Mouse (Mus musculus): ENCODE results near the gene Pafah1b3. TPM values are rescaled to one million over a fixed set of nuclear protein-coding genes. Genes with fewer than 3 reads are reported as not detected.
"Not testable (repeated sequence)": the region's sequence is repeated elsewhere in the genome, so short reads cannot be mapped to it uniquely, and the experiment has no call there.

Pafah1b3 gene
- polyA plus RNA-seq, 1 experiment: 47.8 TPM

- peaks cover 3% of the 10 kb centered on the region for H3K4me1 ChIP-seq (ENCODE audit: control insufficient read depth, insufficient read depth, low read length)
- H3K27ac ChIP-seq (ENCODE audit: insufficient read depth, low read length): no peak overlapping the region
- no peaks in the 10 kb centered on the region for H3K27me3 ChIP-seq (ENCODE audit: control insufficient read depth, insufficient read depth, low read length, poor library complexity, severe bottlenecking)
- H3K9me3 ChIP-seq (replicated peaks; ENCODE audit: control insufficient read depth, insufficient read depth, low read length, poor library complexity, severe bottlenecking): no peaks in the 10 kb centered on the region
- no peaks in the 10 kb centered on the region for H3K36me3 ChIP-seq (ENCODE audit: control insufficient read depth, insufficient read depth, low read length, poor library complexity, severe bottlenecking)
- H3K4me3 ChIP-seq (ENCODE audit: low read depth, low read length): no peak overlapping the region
- TF ChIP-seq POLR2A (IDR thresholded peaks at IDR 0.05; ENCODE audit: insufficient read depth, low read length): no peak
- no peak for TF ChIP-seq CTCF (IDR thresholded peaks at IDR 0.05; ENCODE audit: low read depth, low read length)
- TF ChIP-seq EP300 (IDR thresholded peaks at IDR 0.05; ENCODE audit: insufficient read depth, low read depth, low read length): no peak
- H3K9ac ChIP-seq (ENCODE audit: low read depth, poor library complexity, severe bottlenecking): no peak overlapping the region
Observed at GRCm38 (mm10) chr7:25326233-25326632, 28.4 kb upstream of the Pafah1b3 start.

GRCm38 (mm10) chr7:25325431-25325830 is 27.6 kb upstream of the Pafah1b3 start:
- not testable (repeated sequence) for H3K36me3 ChIP-seq (ENCODE audit: control insufficient read depth, insufficient read depth, low read length, poor library complexity, severe bottlenecking); H3K9ac ChIP-seq (ENCODE audit: low read depth, poor library complexity, severe bottlenecking)

GRCm38 (mm10) chr7:25323219-25323618 is 25.4 kb upstream of the Pafah1b3 start:
- no peaks in the 10 kb centered on the region for H3K36me3 ChIP-seq (ENCODE audit: control insufficient read depth, insufficient read depth, low read length, poor library complexity, severe bottlenecking)
- no peaks in the 10 kb centered on the region for H3K9me3 ChIP-seq (replicated peaks; ENCODE audit: control insufficient read depth, insufficient read depth, low read length, poor library complexity, severe bottlenecking)
- peaks cover 3% of the 10 kb centered on the region for H3K4me1 ChIP-seq (ENCODE audit: control insufficient read depth, insufficient read depth, low read length)
- TF ChIP-seq CTCF (IDR thresholded peaks at IDR 0.05; ENCODE audit: low read depth, low read length) (no peak), EP300 (IDR thresholded peaks at IDR 0.05; ENCODE audit: insufficient read depth, low read depth, low read length) (no peak), POLR2A (IDR thresholded peaks at IDR 0.05; ENCODE audit: insufficient read depth, low read length) (no peak)
- H3K27me3 ChIP-seq (ENCODE audit: control insufficient read depth, insufficient read depth, low read length, poor library complexity, severe bottlenecking): no peaks in the 10 kb centered on the region
- H3K4me3 ChIP-seq (ENCODE audit: low read depth, low read length): no peak overlapping the region
- peak overlapping the region; percentile 4; the same call in 1 of the 2 replicates for H3K27ac ChIP-seq (ENCODE audit: insufficient read depth, low read length)
- H3K9ac ChIP-seq (ENCODE audit: low read depth, poor library complexity, severe bottlenecking): no peak overlapping the region

More at GRCm38 (mm10) chr7:25325431-25325830, 27.6 kb upstream of the Pafah1b3 start:
- H3K4me1 ChIP-seq (ENCODE audit: control insufficient read depth, insufficient read depth, low read length); H3K27ac ChIP-seq (ENCODE audit: insufficient read depth, low read length); H3K4me3 ChIP-seq (ENCODE audit: low read depth, low read length); H3K27me3 ChIP-seq (ENCODE audit: control insufficient read depth, insufficient read depth, low read length, poor library complexity, severe bottlenecking); H3K9me3 ChIP-seq (replicated peaks; ENCODE audit: control insufficient read depth, insufficient read depth, low read length, poor library complexity, severe bottlenecking): not testable (repeated sequence)

- Histone ChIP-seq H3K9me3 (replicated peaks; ENCODE audit: control insufficient read depth, insufficient read depth, low read length, poor library complexity, severe bottlenecking) (no peaks in the 10 kb centered on the region), H3K4me3 (ENCODE audit: low read depth, low read length) (peak overlapping the region; percentile 45; the same call in 1 of the 2 replicates), H3K27ac (ENCODE audit: insufficient read depth, low read length) (peak overlapping the region; percentile 96), H3K9ac (ENCODE audit: low read depth, poor library complexity, severe bottlenecking) (peak overlapping the region; percentile 10; the same call in 1 of the 2 replicates), H3K4me1 (ENCODE audit: control insufficient read depth, insufficient read depth, low read length) (peaks cover 3% of the 10 kb centered on the region), H3K27me3 (ENCODE audit: control insufficient read depth, insufficient read depth, low read length, poor library complexity, severe bottlenecking) (no peaks in the 10 kb centered on the region), H3K36me3 (ENCODE audit: control insufficient read depth, insufficient read depth, low read length, poor library complexity, severe bottlenecking) (no peaks in the 10 kb centered on the region)
- no peak for TF ChIP-seq CTCF (IDR thresholded peaks at IDR 0.05; ENCODE audit: low read depth, low read length)
- TF ChIP-seq POLR2A (IDR thresholded peaks at IDR 0.05; ENCODE audit: insufficient read depth, low read length): no peak
- no peak for TF ChIP-seq EP300 (IDR thresholded peaks at IDR 0.05; ENCODE audit: insufficient read depth, low read depth, low read length)
Observed at GRCm38 (mm10) chr7:25322058-25322484, 24.3 kb upstream of the Pafah1b3 start.

GRCm38 (mm10) chr7:25317446-25317999 is 19.7 kb upstream of the Pafah1b3 start:
- TF ChIP-seq EP300 (IDR thresholded peaks at IDR 0.05; ENCODE audit: insufficient read depth, low read depth, low read length) (no peak), POLR2A (IDR thresholded peaks at IDR 0.05; ENCODE audit: insufficient read depth, low read length) (no peak), CTCF (IDR thresholded peaks at IDR 0.05; ENCODE audit: low read depth, low read length) (no peak)
- no peaks in the 10 kb centered on the region for H3K27me3 ChIP-seq (ENCODE audit: control insufficient read depth, insufficient read depth, low read length, poor library complexity, severe bottlenecking)
- H3K36me3 ChIP-seq (ENCODE audit: control insufficient read depth, insufficient read depth, low read length, poor library complexity, severe bottlenecking): no peaks in the 10 kb centered on the region
- peak overlapping the region; percentile 66 for H3K9ac ChIP-seq (ENCODE audit: low read depth, poor library complexity, severe bottlenecking)
- peak overlapping the region; percentile 8; the same call in 1 of the 2 replicates for H3K27ac ChIP-seq (ENCODE audit: insufficient read depth, low read length)
- H3K4me3 ChIP-seq (ENCODE audit: low read depth, low read length): peak overlapping the region; percentile 69
- no peaks in the 10 kb centered on the region for H3K9me3 ChIP-seq (replicated peaks; ENCODE audit: control insufficient read depth, insufficient read depth, low read length, poor library complexity, severe bottlenecking)
- peaks cover 3% of the 10 kb centered on the region for H3K4me1 ChIP-seq (ENCODE audit: control insufficient read depth, insufficient read depth, low read length)

- Histone ChIP-seq H3K27me3 (ENCODE audit: control insufficient read depth, insufficient read depth, low read length, poor library complexity, severe bottlenecking) (no peaks in the 10 kb centered on the region), H3K9me3 (replicated peaks; ENCODE audit: control insufficient read depth, insufficient read depth, low read length, poor library complexity, severe bottlenecking) (no peaks in the 10 kb centered on the region), H3K4me1 (ENCODE audit: control insufficient read depth, insufficient read depth, low read length) (peaks cover 3% of the 10 kb centered on the region), H3K27ac (ENCODE audit: insufficient read depth, low read length) (peak within 1 kb of the TSS; percentile 55), H3K9ac (ENCODE audit: low read depth, poor library complexity, severe bottlenecking) (peak within 1 kb of the TSS; percentile 97), H3K36me3 (ENCODE audit: control insufficient read depth, insufficient read depth, low read length, poor library complexity, severe bottlenecking) (no peaks in the 10 kb centered on the region), H3K4me3 (ENCODE audit: low read depth, low read length) (peak within 1 kb of the TSS; percentile 82)
- TF ChIP-seq CTCF (IDR thresholded peaks at IDR 0.05; ENCODE audit: low read depth, low read length) (peak; percentile 78), POLR2A (IDR thresholded peaks at IDR 0.05; ENCODE audit: insufficient read depth, low read length) (no peak), EP300 (IDR thresholded peaks at IDR 0.05; ENCODE audit: insufficient read depth, low read depth, low read length) (0 out of 2 replicates have a peak, but pooled peaks have one; percentile 11)
Observed at GRCm38 (mm10) chr7:25316532-25317445, 19.0 kb upstream of the Pafah1b3 start, which contains the start of gene Megf8. TSS of gene Megf8 (plus strand) at chr7:25317164.

All from ES-Bruce4 (cell line).